Mouse (Mus musculus) stomach, embryonic 16.5 days (tissue): ENCODE data around the gene BC030867. TPM values are rescaled to one million over a fixed set of nuclear protein-coding genes. Genes with fewer than 3 reads are reported as not detected.

Source experiments
- ATAC-seq: fragments of 200-750 bp; cut with Nextera tagmentation; 2 replicates; pipeline ENCODE4 v1.8.0; 2017; ENCODE audit warnings: moderate number of reproducible peaks, moderate TSS enrichment; ENCODE audit not compliant: insufficient read depth, low FRiP score
- H3K27ac ChIP-seq: fragments of 300-500 bp; sonication (generic); 2 replicates; pipeline ENCODE4 v1.5.1; 2014; ENCODE audit warnings: low read length
- H3K27me3 ChIP-seq: fragments of 300-500 bp; sonication (generic); 2 replicates; pipeline ENCODE4 v1.6.1; 2014; ENCODE audit warnings: low read length, control low read depth, mixed read lengths; ENCODE audit not compliant: control insufficient read depth, insufficient read depth
- H3K36me3 ChIP-seq: fragments of 300-500 bp; sonication (generic); 2 replicates; pipeline ENCODE4 v1.6.1; 2014; ENCODE audit warnings: low read length; ENCODE audit not compliant: control insufficient read depth, insufficient read depth
- H3K4me1 ChIP-seq: fragments of 300-500 bp; sonication (generic); 2 replicates; pipeline ENCODE4 v1.6.1; 2014; ENCODE audit warnings: low read length, control low read depth, mixed read lengths; ENCODE audit not compliant: control insufficient read depth, insufficient read depth
- H3K4me2 ChIP-seq: fragments of 300-500 bp; sonication (generic); 2 replicates; pipeline ENCODE4 v1.6.1; 2014; ENCODE audit warnings: low read depth, low read length, mixed read lengths
- H3K4me3 ChIP-seq: fragments of 300-500 bp; sonication (generic); replicated peaks from 2 replicates; pipeline ENCODE4 v1.5.1; 2014; ENCODE audit warnings: mild to moderate bottlenecking, low read length
- H3K9ac ChIP-seq: fragments of 300-500 bp; sonication (generic); 2 replicates; pipeline ENCODE4 v1.6.1; 2014; ENCODE audit warnings: low read length
- H3K9me3 ChIP-seq: fragments of 300-500 bp; sonication (generic); replicated peaks from 2 replicates; pipeline ENCODE4 v1.6.1; 2016; ENCODE audit warnings: low read length, control low read depth; ENCODE audit not compliant: control insufficient read depth
- WGBS: fragments of 180-500 bp; shearing (Covaris S2); extraction: QIAGEN DNeasy Blood & Tissue Kit; methylation state at CpG from one replicate; pipeline ENCODE4 v1.1.7; 2014; 5-methylcytosine and 5-hydroxymethylcytosine counted together
- polyA plus RNA-seq: library from polyadenylated mRNA; unstranded; fragments of >200 nt; fragmentation: Nextera tagmentation; extraction: Ambion mirVana; gene quantifications from 2 replicates; pipeline ENCODE4 v1.2.1, GENCODE M21; 2015

BC030867 gene
- polyA plus RNA-seq, 1 experiment from 2014 or later: 12.4 TPM

GRCm38 (mm10) chr11:102211936-102212341 lies 36.7 kb upstream of the BC030867 start:
- Histone ChIP-seq H3K27me3 (no peaks in the 10 kb centered on the region), H3K4me1 (peaks cover 87% of the 10 kb centered on the region), H3K27ac (peak overlapping the region; percentile 21; the same call in 1 of the 2 replicates), H3K4me3 (no peak overlapping the region), H3K9ac (no peak overlapping the region), H3K36me3 (no peaks in the 10 kb centered on the region), H3K4me2 (no peak overlapping the region; the same call in 1 of the 2 replicates), H3K9me3 (no peaks in the 10 kb centered on the region)
- 59% methylated on average over 18 of the region's 18 CpGs for WGBS
- ATAC-seq: no peak

- peak overlapping the region; percentile 21; the same call in 1 of the 2 replicates for H3K4me2 ChIP-seq
- peak overlapping the region; percentile 28; the same call in 1 of the 2 replicates for H3K9ac ChIP-seq
- no peak overlapping the region for H3K4me3 ChIP-seq
- H3K27ac ChIP-seq: peak overlapping the region; percentile 1; the same call in 1 of the 2 replicates
- H3K4me1 ChIP-seq: peaks cover 90% of the 10 kb centered on the region
- ATAC-seq: no peak
- no peaks in the 10 kb centered on the region for H3K36me3 ChIP-seq
- no peaks in the 10 kb centered on the region for H3K9me3 ChIP-seq
- no peaks in the 10 kb centered on the region for H3K27me3 ChIP-seq
- 36% methylated on average over 10 of the region's 10 CpGs for whole genome bisulfite sequencing
These were observed 34.1 kb upstream of the BC030867 start for GRCm38 (mm10) chr11:102214430-102215156.

- peaks cover 91% of the 10 kb centered on the region for H3K4me1 ChIP-seq
- H3K4me2 ChIP-seq: peak overlapping the region; percentile 74
- H3K27ac ChIP-seq: peak overlapping the region; percentile 91
- 58% methylated on average over 11 of the region's 11 CpGs for WGBS
- H3K27me3 ChIP-seq: no peaks in the 10 kb centered on the region
- peak overlapping the region; percentile 64 for H3K9ac ChIP-seq
- no peaks in the 10 kb centered on the region for H3K36me3 ChIP-seq
- no peaks in the 10 kb centered on the region for H3K9me3 ChIP-seq
- peak overlapping the region; percentile 49; the same call in 1 of the 2 replicates for H3K4me3 ChIP-seq
- ATAC-seq: no peak
These were observed 33.2 kb upstream of the BC030867 start for GRCm38 (mm10) chr11:102215511-102215910.

GRCm38 (mm10) chr11:102216056-102216885 lies 32.4 kb upstream of the BC030867 start:
- peak overlapping the region; percentile 49 for H3K4me3 ChIP-seq

GRCm38 (mm10) chr11:102216886-102217240 lies 31.8 kb upstream of the BC030867 start:
- ATAC-seq: no peak
- no peaks in the 10 kb centered on the region for H3K27me3 ChIP-seq
- 21% methylated on average over 5 of the region's 5 CpGs for WGBS
- peak overlapping the region; percentile 49 for H3K4me3 ChIP-seq
- H3K9ac ChIP-seq: peak overlapping the region; percentile 74
- H3K27ac ChIP-seq: peak overlapping the region; percentile 91
- H3K36me3 ChIP-seq: no peaks in the 10 kb centered on the region
- peak overlapping the region; percentile 74 for H3K4me2 ChIP-seq
- H3K4me1 ChIP-seq: peaks cover 82% of the 10 kb centered on the region
- H3K9me3 ChIP-seq: no peaks in the 10 kb centered on the region

More at GRCm38 (mm10) chr11:102216056-102216885, 32.4 kb upstream of the BC030867 start:
- peak overlapping the region; percentile 91 for H3K27ac ChIP-seq
- H3K9ac ChIP-seq: peak overlapping the region; percentile 74
- H3K4me2 ChIP-seq: peak overlapping the region; percentile 74
- no peaks in the 10 kb centered on the region for H3K9me3 ChIP-seq
- H3K27me3 ChIP-seq: no peaks in the 10 kb centered on the region
- H3K4me1 ChIP-seq: peaks cover 87% of the 10 kb centered on the region
- H3K36me3 ChIP-seq: no peaks in the 10 kb centered on the region
- WGBS: 9% methylated on average over 12 of the region's 12 CpGs
- ATAC-seq: peak; percentile 75

GRCm38 (mm10) chr11:102217396-102217795 lies 31.3 kb upstream of the BC030867 start:
- Histone ChIP-seq H3K4me3 (peak overlapping the region; percentile 49), H3K27ac (peak overlapping the region; percentile 91), H3K9me3 (no peaks in the 10 kb centered on the region), H3K27me3 (no peaks in the 10 kb centered on the region), H3K4me1 (peaks cover 81% of the 10 kb centered on the region), H3K4me2 (peak overlapping the region; percentile 74), H3K36me3 (no peaks in the 10 kb centered on the region), H3K9ac (peak overlapping the region; percentile 74)
- no peak for ATAC-seq
- WGBS: 40% methylated on average over 6 of the region's 6 CpGs

GRCm38 (mm10) chr11:102217876-102218430 lies 30.7 kb upstream of the BC030867 start:
- H3K27me3 ChIP-seq: no peaks in the 10 kb centered on the region
- H3K36me3 ChIP-seq: no peaks in the 10 kb centered on the region
- H3K9ac ChIP-seq: peak overlapping the region; percentile 74
- 44% methylated on average over 7 of the region's 7 CpGs for WGBS
- H3K27ac ChIP-seq: peak overlapping the region; percentile 91
- H3K4me1 ChIP-seq: peaks cover 80% of the 10 kb centered on the region
- ATAC-seq: no peak
- H3K9me3 ChIP-seq: no peaks in the 10 kb centered on the region
- H3K4me3 ChIP-seq: peak overlapping the region; percentile 49
- peak overlapping the region; percentile 74 for H3K4me2 ChIP-seq

- ATAC-seq: peak; percentile 88
- Histone ChIP-seq H3K4me3 (peak overlapping the region; percentile 49), H3K9ac (peak overlapping the region; percentile 74), H3K36me3 (no peaks in the 10 kb centered on the region), H3K27ac (peak overlapping the region; percentile 91), H3K27me3 (no peaks in the 10 kb centered on the region), H3K4me1 (peaks cover 81% of the 10 kb centered on the region), H3K9me3 (no peaks in the 10 kb centered on the region), H3K4me2 (peak overlapping the region; percentile 74)
- 1% methylated on average over 10 of the region's 10 CpGs for WGBS
These were observed 29.9 kb upstream of the BC030867 start for GRCm38 (mm10) chr11:102218783-102219182.
